Mouse (Mus musculus) lung, embryonic 14.5 days (tissue): Measurements from ENCODE around the gene Camta1. TPM values are rescaled to one million over a fixed set of nuclear protein-coding genes. Genes with fewer than 3 reads are reported as not detected.

Experiments
- ATAC-seq: fragments of 200-750 bp; cut with Nextera tagmentation; 2 replicates; pipeline ENCODE4 v1.8.0; 2017; ENCODE audit warnings: mild to moderate bottlenecking, moderate TSS enrichment, moderate library complexity; ENCODE audit not compliant: insufficient read depth
- DNase-seq: peaks from one replicate; pipeline ENCODE4 v3.0.0-alpha.2; 2015
- H3K27ac ChIP-seq: fragments of 300-500 bp; sonication (generic); 2 replicates; pipeline ENCODE4 v1.5.1; 2014; ENCODE audit warnings: low read depth, mild to moderate bottlenecking, moderate library complexity
- H3K27me3 ChIP-seq: fragments of 300-500 bp; sonication (generic); 2 replicates; pipeline ENCODE4 v1.6.1; 2014; ENCODE audit warnings: low read length, control low read depth; ENCODE audit not compliant: insufficient read depth
- H3K36me3 ChIP-seq: fragments of 300-500 bp; sonication (generic); 2 replicates; pipeline ENCODE4 v1.6.1; 2014; ENCODE audit warnings: control low read depth; ENCODE audit not compliant: insufficient read depth
- H3K4me1 ChIP-seq: fragments of 300-500 bp; sonication (generic); 2 replicates; pipeline ENCODE4 v1.6.1; 2014; ENCODE audit warnings: antibody characterized with exemption, control low read depth; ENCODE audit not compliant: insufficient read depth
- H3K4me2 ChIP-seq: fragments of 300-500 bp; sonication (generic); 2 replicates; pipeline ENCODE4 v1.6.1; 2014; ENCODE audit warnings: mild to moderate bottlenecking
- H3K4me3 ChIP-seq: fragments of 300-500 bp; sonication (generic); 2 replicates; pipeline ENCODE4 v1.5.1; 2014; ENCODE audit warnings: low read depth, low read length
- H3K9ac ChIP-seq: fragments of 300-500 bp; sonication (generic); 2 replicates; pipeline ENCODE4 v1.6.1; 2014
- H3K9me3 ChIP-seq: fragments of 300-500 bp; sonication (generic); 2 replicates; pipeline ENCODE4 v1.6.1; 2016; ENCODE audit warnings: low read depth, low read length, control low read depth
- CTCF ChIP-seq: IDR thresholded peaks from 2 replicates; pipeline ENCODE4 v1.5.1; 2016; ENCODE audit warnings: antibody characterized with exemption, low read depth
- WGBS: fragments of 180-500 bp; shearing (Covaris S2); extraction: QIAGEN DNeasy Blood & Tissue Kit; methylation state at CpG from one replicate; pipeline ENCODE4 v1.1.7; 2014; 5-methylcytosine and 5-hydroxymethylcytosine counted together
- polyA plus RNA-seq: library from polyadenylated mRNA; unstranded; fragments of >200 nt; fragmentation: Nextera tagmentation; extraction: Ambion mirVana; gene quantifications from 2 replicates; pipeline ENCODE4 v1.2.1, GENCODE M21; 2014

Gene Camta1
- polyA plus RNA-seq, 1 experiment from 2014 or later = 87.5 TPM

DNA sequence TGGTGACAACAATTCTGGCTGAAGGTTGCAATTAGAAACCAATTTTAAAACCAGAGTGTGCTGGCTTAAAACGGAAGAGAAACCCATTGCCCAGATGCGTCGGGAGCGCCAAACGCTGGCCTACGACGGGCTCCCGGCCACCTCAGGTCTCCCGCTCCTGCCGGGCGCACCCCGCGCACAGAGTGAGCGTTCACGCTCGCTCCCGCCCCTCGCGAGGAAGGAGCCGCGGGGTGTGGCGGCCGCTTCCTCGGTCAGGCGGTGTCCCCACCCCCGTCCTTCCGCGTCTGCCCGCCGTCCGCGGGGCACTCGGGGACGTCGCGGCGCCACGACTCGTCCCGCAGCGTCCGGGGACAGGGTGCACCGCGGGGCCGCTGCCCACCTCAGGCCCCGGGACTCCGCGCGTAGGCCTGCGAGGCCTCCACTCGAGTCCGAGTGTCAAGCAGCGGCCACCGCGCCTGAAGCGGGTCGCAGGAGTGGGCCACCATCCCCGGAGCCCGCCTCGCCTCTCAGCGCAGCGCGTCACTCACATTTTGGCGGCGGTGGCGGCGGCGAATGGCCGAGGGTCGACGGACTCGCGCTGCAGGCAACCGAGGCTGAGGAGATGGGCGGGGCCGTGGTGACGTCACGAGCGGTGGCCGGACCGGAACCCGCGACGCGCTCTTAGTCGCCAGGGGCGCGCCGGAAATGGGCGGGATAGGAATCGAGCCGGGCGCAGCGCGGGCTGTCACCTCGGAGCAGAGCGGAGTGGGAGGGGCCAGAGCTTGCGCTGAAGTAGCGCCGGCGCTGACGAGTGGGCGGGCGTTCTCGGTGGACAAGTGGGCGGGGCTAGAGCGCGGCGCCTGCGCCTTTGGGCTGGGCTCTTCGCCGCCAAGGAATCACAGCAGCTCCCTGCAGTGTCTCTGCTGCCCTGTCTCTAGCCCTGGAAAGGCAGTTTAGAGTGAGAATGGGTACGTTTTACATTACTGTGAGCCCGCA is 804.0 kb downstream of the Camta1 start, which contains the start of gene Vamp3:
Gene Vamp3, minus strand, starts transcription at position 617 of the 975 bp plus-strand sequence.
- ATAC-seq (peak; percentile 99), DNase-seq (peak; percentile 100)
- Histone ChIP-seq H3K36me3 (peaks cover 28% of the 10 kb centered on the region), H3K27ac (peak within 1 kb of the TSS; percentile 96), H3K4me3 (peak within 1 kb of the TSS; percentile 85), H3K9me3 (0 out of 2 replicates have a peak, but pooled peaks cover 3% of the 10 kb centered on the region), H3K4me2 (peak within 1 kb of the TSS; percentile 87), H3K27me3 (no peaks in the 10 kb centered on the region), H3K4me1 (no peaks in the 10 kb centered on the region), H3K9ac (peak within 1 kb of the TSS; percentile 89)
- WGBS = under 1% methylated on average over 113 of the region's 114 CpGs
- no peak for TF ChIP-seq CTCF

DNA sequence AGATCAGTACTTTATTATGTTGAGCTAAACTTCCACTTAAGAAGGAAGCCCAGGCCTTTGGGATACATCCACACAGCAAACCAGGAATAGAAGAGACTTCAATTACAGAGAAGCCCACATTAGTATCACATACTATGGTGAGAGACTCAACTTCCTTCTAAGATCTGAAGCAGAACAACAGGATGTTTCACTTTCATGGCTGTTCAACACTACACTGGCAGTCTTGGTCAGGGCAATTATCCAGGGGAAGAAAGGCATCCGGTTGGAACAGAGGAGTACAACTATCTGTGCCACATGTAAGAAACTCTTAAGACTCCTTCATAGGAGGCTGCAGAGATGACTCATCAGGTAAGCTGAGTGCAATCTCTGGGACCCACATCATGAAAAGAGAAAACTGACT is 810.5 kb downstream of the Camta1 start:
- WGBS = 88% methylated on average over 1 of the region's 1 CpGs
- DNase-seq (no peak), ATAC-seq (no peak)
- Histone ChIP-seq H3K4me2 (no peak overlapping the region), H3K4me3 (no peak overlapping the region), H3K9me3 (no peaks in the 10 kb centered on the region), H3K36me3 (peaks cover 69% of the 10 kb centered on the region), H3K4me1 (no peaks in the 10 kb centered on the region), H3K9ac (no peak overlapping the region), H3K27ac (no peak overlapping the region), H3K27me3 (no peaks in the 10 kb centered on the region)
- no peak for TF ChIP-seq CTCF

DNA sequence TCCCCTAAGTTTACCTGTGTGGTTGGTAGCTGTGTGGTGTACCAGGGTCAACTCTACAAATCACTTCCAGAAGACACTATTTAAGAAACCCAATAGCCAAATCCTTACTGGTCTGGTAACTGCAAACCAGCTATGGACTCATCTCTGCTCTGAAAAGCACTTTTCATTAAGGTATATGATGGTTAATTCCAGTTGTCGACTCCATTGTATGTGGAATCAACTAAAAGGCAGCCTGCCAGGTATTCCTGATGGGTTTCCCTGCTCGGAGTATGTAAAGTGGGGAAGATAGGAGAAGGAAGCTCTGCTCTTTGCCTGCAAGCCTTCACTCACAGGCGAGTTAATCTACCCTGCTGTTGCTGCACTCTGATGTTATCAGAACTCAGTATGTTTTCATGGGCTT is 815.2 kb downstream of the Camta1 start:
- Histone ChIP-seq H3K9ac (no peak overlapping the region), H3K4me2 (no peak overlapping the region), H3K9me3 (no peaks in the 10 kb centered on the region), H3K27me3 (0 out of 2 replicates have a peak, but pooled peaks cover 4% of the 10 kb centered on the region), H3K36me3 (peaks cover 39% of the 10 kb centered on the region), H3K27ac (no peak overlapping the region), H3K4me1 (0 out of 2 replicates have a peak, but pooled peaks cover 5% of the 10 kb centered on the region), H3K4me3 (no peak overlapping the region)
- DNase-seq = no peak
- TF ChIP-seq CTCF = no peak
- WGBS = 83% methylated on average over 3 of the region's 3 CpGs
- ATAC-seq = no peak

DNA sequence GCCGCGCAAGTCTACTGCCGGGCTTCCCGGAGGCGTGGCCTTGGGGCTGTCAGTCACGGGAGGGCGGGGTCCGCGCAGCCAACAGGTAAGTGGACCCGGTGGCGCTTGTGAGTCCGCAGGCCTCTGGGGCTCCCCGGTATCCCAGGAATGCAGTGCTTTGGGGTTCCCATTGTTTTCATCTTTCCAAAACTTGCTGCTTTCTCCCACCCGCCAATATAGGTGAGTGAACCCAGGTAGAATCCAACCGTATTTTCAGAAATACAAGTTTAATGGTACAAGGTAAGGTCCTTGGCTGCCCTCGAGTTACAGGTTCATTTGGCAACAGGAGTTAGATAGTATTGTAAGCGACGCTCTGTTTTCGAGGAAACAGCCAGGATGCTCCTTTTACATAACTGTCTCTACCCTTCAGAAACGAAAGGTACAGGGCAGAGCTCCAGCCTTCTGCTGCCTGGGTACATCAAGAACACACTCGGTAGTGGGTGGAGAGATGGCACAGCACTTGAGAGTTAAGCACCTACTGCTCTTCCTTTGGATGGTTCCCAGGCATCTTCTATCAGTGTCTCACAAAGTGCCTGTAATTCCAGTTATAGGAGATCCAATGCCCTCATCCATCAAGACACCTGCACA is 816.6 kb downstream of the Camta1 start:
- Histone ChIP-seq H3K4me1 (0 out of 2 replicates have a peak, but pooled peaks cover 5% of the 10 kb centered on the region), H3K9me3 (no peaks in the 10 kb centered on the region), H3K4me3 (peak overlapping the region; percentile 56), H3K9ac (peak overlapping the region; percentile 44), H3K27ac (no peak overlapping the region), H3K4me2 (peak overlapping the region; percentile 98), H3K36me3 (peaks cover 25% of the 10 kb centered on the region), H3K27me3 (0 out of 2 replicates have a peak, but pooled peaks cover 4% of the 10 kb centered on the region)
- no peak for TF ChIP-seq CTCF
- 4% methylated on average over 21 of the region's 21 CpGs for WGBS
- ATAC-seq = no peak
- DNase-seq = no peak

DNA sequence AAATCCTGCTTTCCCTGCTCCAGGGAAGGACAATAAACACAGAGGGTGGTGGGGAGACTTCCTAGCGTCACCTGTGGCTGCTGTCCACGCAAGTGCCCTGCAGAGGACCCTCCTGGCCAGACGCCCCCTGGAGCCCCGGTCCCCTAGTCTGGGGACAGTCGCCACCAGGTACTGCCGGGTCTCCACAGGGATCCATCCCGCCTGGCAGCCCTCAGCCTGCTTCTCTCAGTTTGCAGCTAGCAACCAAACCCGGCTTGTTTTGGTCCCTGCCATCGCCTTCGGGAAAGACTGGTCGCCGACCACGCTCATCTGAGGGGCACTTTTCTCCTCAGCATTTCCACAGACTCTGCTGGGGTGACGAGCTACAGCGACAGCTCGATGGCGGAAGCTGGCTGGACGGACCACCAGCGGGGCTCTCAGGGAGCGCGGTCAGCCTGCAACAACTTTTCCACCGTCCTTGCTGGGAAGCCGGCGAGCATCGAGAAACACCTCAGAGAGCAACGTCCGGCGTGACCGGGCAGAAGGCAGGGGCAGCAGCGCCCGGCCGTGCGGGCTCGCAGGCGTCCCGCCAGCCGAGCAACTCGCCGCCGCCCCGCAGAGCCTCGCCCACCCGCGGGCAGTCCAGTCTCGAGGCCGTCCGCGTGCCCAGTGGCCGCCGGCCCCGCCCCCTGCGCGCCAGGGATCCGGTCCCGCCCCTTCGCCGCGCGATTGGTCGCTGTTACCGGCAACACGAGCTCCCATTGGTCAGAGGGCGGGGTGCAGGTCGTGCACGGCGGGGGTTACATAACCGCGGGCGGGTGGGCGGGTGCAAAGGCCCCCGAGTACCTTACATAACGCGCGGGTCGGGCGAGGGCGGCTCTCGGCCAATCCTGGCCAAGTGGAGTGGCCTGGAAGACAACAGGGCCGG is 817.4 kb downstream of the Camta1 start, which contains the start of gene Per3:
Gene Per3, minus strand, starts transcription at position 629 of the 907 bp plus-strand sequence.
- Histone ChIP-seq H3K4me1 (0 out of 2 replicates have a peak, but pooled peaks cover 5% of the 10 kb centered on the region), H3K27ac (peak within 1 kb of the TSS; percentile 59), H3K4me3 (peak within 1 kb of the TSS; percentile 56), H3K9me3 (no peaks in the 10 kb centered on the region), H3K27me3 (0 out of 2 replicates have a peak, but pooled peaks cover 4% of the 10 kb centered on the region), H3K9ac (peak within 1 kb of the TSS; percentile 67), H3K4me2 (peak within 1 kb of the TSS; percentile 98), H3K36me3 (peaks cover 17% of the 10 kb centered on the region)
- DNase-seq (peak; percentile 97), ATAC-seq (peak; percentile 98)
- under 1% methylated on average over 79 of the region's 79 CpGs for WGBS
- no peak for TF ChIP-seq CTCF

DNA sequence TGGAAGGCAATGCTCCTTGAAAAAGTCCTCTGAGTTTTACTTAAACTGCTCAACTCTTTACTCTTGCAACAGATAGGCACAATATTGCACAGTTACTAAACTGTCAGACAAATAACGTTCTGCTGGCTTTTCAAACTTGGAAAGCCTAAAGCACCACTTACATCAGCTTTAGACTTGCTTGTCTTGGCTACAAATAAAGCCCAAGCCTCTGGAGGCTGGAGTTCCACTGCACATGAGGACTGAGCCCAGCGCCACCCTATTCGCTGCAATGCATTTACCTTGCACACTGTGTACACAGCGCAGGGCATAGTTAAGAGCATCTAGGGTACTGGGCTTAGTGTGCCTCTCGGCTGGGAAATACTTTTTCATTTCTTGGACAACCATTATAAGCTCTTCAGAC is 818.4 kb downstream of the Camta1 start:
- peaks cover 10% of the 10 kb centered on the region for H3K36me3 ChIP-seq
- WGBS = 43% methylated on average over 5 of the region's 5 CpGs
- ATAC-seq (no peak), DNase-seq (peak; percentile 49)
- H3K4me2 ChIP-seq = peak overlapping the region; percentile 98
- H3K4me3 ChIP-seq = peak overlapping the region; percentile 56
- 0 out of 2 replicates have a peak, but pooled peaks cover 4% of the 10 kb centered on the region for H3K27me3 ChIP-seq
- no peak overlapping the region for H3K9ac ChIP-seq
- H3K4me1 ChIP-seq = 0 out of 2 replicates have a peak, but pooled peaks cover 5% of the 10 kb centered on the region
- H3K27ac ChIP-seq = no peak overlapping the region
- H3K9me3 ChIP-seq = no peaks in the 10 kb centered on the region
- no peak for TF ChIP-seq CTCF
